Mouse (Mus musculus) bone marrow, adult 2 months (tissue): ENCODE results near the gene Xntrpc.

Source experiments
- CTCF ChIP-seq: fragments of 200-500 bp; IDR thresholded peaks from 2 replicates; pipeline ENCODE4 v1.5.1; 2011; ENCODE audit warnings: low read length, control low read depth; ENCODE audit not compliant: control insufficient read depth, insufficient read depth
- POLR2A ChIP-seq: fragments of 200-500 bp; IDR thresholded peaks from 2 replicates; pipeline ENCODE4 v1.6.1; 2011; ENCODE audit warnings: low read depth, mild to moderate bottlenecking, control low read depth, low read length, borderline replicate concordance; ENCODE audit not compliant: control insufficient read depth

- no peak for TF ChIP-seq CTCF
- TF ChIP-seq POLR2A = no peak
These were observed 43.7 kb downstream of the Xntrpc start, which contains the start of gene Art5 for GRCm38 (mm10) chr7:102109171-102109570.
